Mouse (Mus musculus) ES-E14 (cell line): Measurements from ENCODE around the gene Vipas39. TPM values are rescaled to one million over a fixed set of nuclear protein-coding genes. Genes with fewer than 3 reads are reported as not detected.
A peak's percentile ranks its signal among the peaks of the same experiment; 100 is the strongest.

Experiments
- DNase-seq: peaks from one replicate; pipeline ENCODE4 v3.0.0-alpha.2; 2013; ENCODE audit warnings: low read depth, low spot score
- H3K27ac ChIP-seq: 2 replicates; pipeline ENCODE4 v1.5.1; 2012; ENCODE audit warnings: low read depth, mild to moderate bottlenecking, low read length, moderate library complexity, mixed read lengths; ENCODE audit not compliant: poor library complexity, insufficient read depth, severe bottlenecking
- H3K36me3 ChIP-seq: 2 replicates; pipeline ENCODE4 v1.6.1; 2012; ENCODE audit warnings: mild to moderate bottlenecking, low read length, moderate library complexity, mixed read lengths; ENCODE audit not compliant: control insufficient read depth, poor library complexity, insufficient read depth, severe bottlenecking
- H3K4me1 ChIP-seq, 2 experiments: fragments of 150-350 bp in 1 of 2; sonication (generic) in 1 of 2; 2 replicates each; pipeline ENCODE4 v1.6.1; 2012; ENCODE audit warnings: low read length in 2 of 2, mild to moderate bottlenecking in 1 of 2, mixed read lengths in 1 of 2; ENCODE audit not compliant: control insufficient read depth in 2 of 2, insufficient read depth in 2 of 2, poor library complexity in 1 of 2
- H3K4me3 ChIP-seq, 2 experiments: fragments of 150-350 bp in 1 of 2; sonication (generic) in 1 of 2; 2 replicates each; pipeline ENCODE4 v1.5.1; 2012; ENCODE audit warnings: low read length in 2 of 2, low read depth in 1 of 2, mild to moderate bottlenecking in 1 of 2, mixed read lengths in 1 of 2; ENCODE audit not compliant: insufficient read depth in 1 of 2, poor library complexity in 1 of 2, severe bottlenecking in 1 of 2
- H3K9ac ChIP-seq: 2 replicates; pipeline ENCODE4 v1.6.1; 2012; ENCODE audit warnings: low read depth, mild to moderate bottlenecking, low read length, mixed read lengths; ENCODE audit not compliant: poor library complexity, insufficient read depth, severe bottlenecking
- H3K9me3 ChIP-seq: fragments of 150-350 bp; sonication (generic); 2 replicates; pipeline ENCODE4 v1.6.1; 2012; ENCODE audit warnings: low read depth, mild to moderate bottlenecking, low read length; ENCODE audit not compliant: control insufficient read depth, insufficient read depth
- CHD2 ChIP-seq: IDR thresholded peaks from 2 replicates; pipeline ENCODE4 v1.6.1; 2014; ENCODE audit warnings: mild to moderate bottlenecking, low read depth, low read length, inconsistent platforms
- HCFC1 ChIP-seq: IDR thresholded peaks from 2 replicates; pipeline ENCODE4 v1.6.1; 2012; ENCODE audit warnings: low read length, inconsistent platforms, borderline replicate concordance; ENCODE audit not compliant: insufficient read depth
- MAFK ChIP-seq: IDR thresholded peaks from 2 replicates; pipeline ENCODE4 v1.6.1; 2014; ENCODE audit warnings: mild to moderate bottlenecking, low read depth, low read length, inconsistent platforms; ENCODE audit not compliant: insufficient read depth
- ZC3H11A ChIP-seq: IDR thresholded peaks from 2 replicates; pipeline ENCODE4 v1.6.1; 2012; ENCODE audit warnings: low read depth, mild to moderate bottlenecking, inconsistent platforms, low read length, borderline replicate concordance
- ZNF384 ChIP-seq: IDR thresholded peaks from 2 replicates; pipeline ENCODE4 v1.6.1; 2012; ENCODE audit warnings: low read depth, low read length, inconsistent platforms
- in situ Hi-C, 2 experiments: fragments of 600-800 bp; cut with MboI; formaldehyde crosslinking; loops; one replicate each; pipeline ENCODE4 v1.15.1; 2025; ENCODE audit warnings: low sequenced_read_pairs in 2 of 2, inconsistent platforms in 1 of 2; ENCODE audit not compliant: unreplicated experiment in 2 of 2
- total RNA-seq: library from RNA; depleted of rRNA; stranded (reverse); fragments of 300-350 nt; gene quantifications from 2 replicates; pipeline ENCODE4 v1.2.3, GENCODE M21; 2012

Gene Vipas39
- total RNA-seq, 1 experiment, result 36.3 TPM

GRCm38 (mm10) chr12:87238632-87239031, 27.4 kb downstream of the Vipas39 start, which contains the start of gene Noxred1:
Noxred1 (minus strand) TSS chr12:87238732.
- DNase-seq, result no peak
- Histone ChIP-seq H3K4me1 (no peaks in the 10 kb centered on the region), H3K9ac (no peak within 1 kb of the TSS), H3K9me3 (no peaks in the 10 kb centered on the region), H3K4me3 (no peak within 1 kb of the TSS), H3K36me3 (peaks cover 23% of the 10 kb centered on the region), H3K27ac (no peak within 1 kb of the TSS)
- in situ Hi-C loops, result no loop called here
- no peak for TF ChIP-seq ZC3H11A

GRCm38 (mm10) chr12:87236882-87237483, 29.1 kb downstream of the Vipas39 start:
- H3K4me1 ChIP-seq, result no peaks in the 10 kb centered on the region
- TF ChIP-seq MAFK, result no peak
- no peak for TF ChIP-seq HCFC1
- no peak for TF ChIP-seq ZNF384
- no peak for TF ChIP-seq ZC3H11A
- TF ChIP-seq CHD2, result no peak
- no peaks in the 10 kb centered on the region for H3K9me3 ChIP-seq
- H3K4me3 ChIP-seq, result no peak overlapping the region
- H3K9ac ChIP-seq, result no peak overlapping the region
- DNase-seq, result no peak
- in situ Hi-C loops, result no loop called here
- H3K27ac ChIP-seq, result no peak overlapping the region
- peaks cover 17% of the 10 kb centered on the region for H3K36me3 ChIP-seq

- TF ChIP-seq HCFC1, result no peak
- TF ChIP-seq MAFK, result no peak
- no peak for TF ChIP-seq ZC3H11A
- no peak for TF ChIP-seq ZNF384
- no peak for TF ChIP-seq CHD2
- Histone ChIP-seq H3K9me3 (no peaks in the 10 kb centered on the region), H3K36me3 (no peaks in the 10 kb centered on the region), H3K27ac (no peak overlapping the region), H3K4me1 (peaks cover 0 to 3% of the 10 kb centered on the region in 2 experiments; a peak in 1 of 4 replicates), H3K4me3 (no peak overlapping the region), H3K9ac (no peak overlapping the region)
- DNase-seq, result no peak
- in situ Hi-C loops, result no loop called here
Measured at GRCm38 (mm10) chr12:87230379-87230895, 35.6 kb downstream of the Vipas39 start.

DNA sequence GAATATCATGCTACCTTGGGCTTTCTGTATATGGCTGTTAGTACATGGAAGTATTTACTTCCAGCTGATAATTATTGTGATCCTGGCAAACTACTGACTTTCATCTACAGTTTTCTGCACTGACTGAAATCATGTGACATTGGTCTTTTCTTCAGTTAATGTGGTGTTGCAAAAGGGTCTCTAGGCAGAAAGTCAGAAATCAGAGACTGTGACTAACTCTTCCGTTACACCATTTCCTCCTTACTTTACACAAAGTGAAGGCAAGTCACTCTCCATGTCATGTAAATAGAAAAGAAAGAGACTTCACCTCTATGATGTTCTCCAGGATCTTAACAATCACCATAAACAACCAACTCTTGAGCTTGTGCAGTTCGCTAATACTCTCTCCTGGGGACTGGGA, 36.4 kb downstream of the Vipas39 start:
- TF ChIP-seq ZC3H11A, result no peak
- no peak for TF ChIP-seq ZNF384
- no peak for TF ChIP-seq MAFK
- TF ChIP-seq CHD2, result no peak
- no peak for TF ChIP-seq HCFC1
- Histone ChIP-seq H3K4me1 (peaks cover 0 to 3% of the 10 kb centered on the region in 2 experiments; a peak in 1 of 4 replicates), H3K9ac (no peak overlapping the region), H3K9me3 (no peaks in the 10 kb centered on the region), H3K27ac (no peak overlapping the region), H3K4me3 (no peak overlapping the region), H3K36me3 (no peaks in the 10 kb centered on the region)
- in situ Hi-C loops, result no loop called here
- no peak for DNase-seq

DNA sequence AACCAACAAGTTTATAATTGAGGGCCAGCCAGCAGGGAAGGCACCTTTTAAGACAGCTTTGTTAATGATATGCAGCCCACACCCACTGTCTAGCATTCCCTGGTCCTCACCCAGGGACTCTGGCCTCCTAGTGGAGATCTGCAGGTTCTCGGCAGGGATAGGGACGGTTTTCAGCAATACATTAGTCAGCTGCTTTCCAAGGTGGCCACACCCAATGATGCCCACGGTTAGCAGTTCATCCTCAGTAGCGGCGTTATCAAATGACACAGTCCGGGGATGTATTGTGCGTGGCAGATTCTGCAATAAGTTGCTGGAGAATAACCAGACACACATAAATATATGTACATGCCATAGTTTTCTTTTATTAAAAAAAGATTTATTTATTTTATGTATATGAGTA, 39.3 kb downstream of the Vipas39 start:
- Histone ChIP-seq H3K4me1 (peaks cover 0 to 3% of the 10 kb centered on the region in 2 experiments; a peak in 1 of 4 replicates), H3K27ac (no peak overlapping the region), H3K9ac (no peak overlapping the region), H3K9me3 (no peaks in the 10 kb centered on the region), H3K36me3 (0 out of 2 replicates have a peak, but pooled peaks cover 2% of the 10 kb centered on the region), H3K4me3 (no peak overlapping the region)
- DNase-seq, result peak; percentile 40
- in situ Hi-C loops, result no loop called here
- peak; percentile 53; the same call in 1 of the 2 replicates for TF ChIP-seq MAFK
- no peak for TF ChIP-seq ZC3H11A
- TF ChIP-seq ZNF384, result no peak
- TF ChIP-seq HCFC1, result no peak
- no peak for TF ChIP-seq CHD2
